Mouse (Mus musculus) forebrain, embryonic 13.5 days (tissue): ENCODE measurements around the gene Bcl9. TPM values are rescaled to one million over a fixed set of nuclear protein-coding genes. Genes with fewer than 3 reads are reported as not detected.

ENCODE experiments used
- ATAC-seq: fragments of 200-750 bp; cut with Nextera tagmentation; 2 replicates; pipeline ENCODE4 v1.8.0; 2017
- H3K27ac ChIP-seq: fragments of 300-500 bp; sonication (generic); 2 replicates; pipeline ENCODE4 v1.5.1; 2015; ENCODE audit warnings: inconsistent platforms, mild to moderate bottlenecking, moderate library complexity
- H3K27me3 ChIP-seq: fragments of 300-500 bp; sonication (generic); 2 replicates; pipeline ENCODE4 v1.6.1; 2015; ENCODE audit warnings: mild to moderate bottlenecking, inconsistent platforms
- H3K36me3 ChIP-seq: fragments of 300-500 bp; sonication (generic); 2 replicates; pipeline ENCODE4 v1.6.1; 2015; ENCODE audit warnings: mild to moderate bottlenecking, inconsistent platforms; ENCODE audit not compliant: poor library complexity, severe bottlenecking
- H3K4me1 ChIP-seq: fragments of 300-500 bp; sonication (generic); 2 replicates; pipeline ENCODE4 v1.6.1; 2015; ENCODE audit warnings: inconsistent platforms
- H3K4me2 ChIP-seq: fragments of 300-500 bp; sonication (generic); 2 replicates; pipeline ENCODE4 v1.6.1; 2015; ENCODE audit warnings: inconsistent platforms, mild to moderate bottlenecking, moderate library complexity
- H3K4me3 ChIP-seq: fragments of 300-500 bp; sonication (generic); 2 replicates; pipeline ENCODE4 v1.5.1; 2015; ENCODE audit warnings: mild to moderate bottlenecking, inconsistent platforms
- H3K9ac ChIP-seq: fragments of 300-500 bp; sonication (generic); 2 replicates; pipeline ENCODE4 v1.6.1; 2015; ENCODE audit warnings: mild to moderate bottlenecking, inconsistent platforms
- H3K9me3 ChIP-seq: fragments of 300-500 bp; sonication (generic); replicated peaks from 2 replicates; pipeline ENCODE4 v1.6.1; 2016; ENCODE audit warnings: inconsistent platforms
- WGBS: fragments of 180-500 bp; shearing (Covaris S2); methylation state at CpG from one replicate; pipeline ENCODE4 v1.1.7; 2015; 5-methylcytosine and 5-hydroxymethylcytosine counted together
- polyA plus RNA-seq: library from polyadenylated mRNA; unstranded; fragments of >200 nt; fragmentation: Nextera tagmentation; extraction: Ambion mirVana; gene quantifications from 2 replicates; pipeline ENCODE4 v1.2.1, GENCODE M21; 2015

Gene Bcl9
- polyA plus RNA-seq, 1 experiment from 2014 or later: 105 TPM

GRCm38 (mm10) chr3:97252896-97253295, 44.8 kb downstream of the Bcl9 start:
- WGBS: 74% methylated on average over 6 of the region's 6 CpGs
- no peak for ATAC-seq
- H3K9me3 ChIP-seq: no peaks in the 10 kb centered on the region

GRCm38 (mm10) chr3:97242629-97243167, 55.0 kb downstream of the Bcl9 start:
- H3K27ac ChIP-seq: no peak overlapping the region
- H3K4me2 ChIP-seq: 0 out of 2 replicates have a peak overlapping the region, but pooled peaks have one; percentile 14
- no peak overlapping the region for H3K4me3 ChIP-seq
- no peak for ATAC-seq
- H3K9me3 ChIP-seq: no peaks in the 10 kb centered on the region
- 25% methylated on average over 10 of the region's 10 CpGs for WGBS
- H3K9ac ChIP-seq: no peak overlapping the region
- peaks cover 25% of the 10 kb centered on the region for H3K4me1 ChIP-seq
- H3K27me3 ChIP-seq: no peaks in the 10 kb centered on the region
- H3K36me3 ChIP-seq: 0 out of 2 replicates have a peak, but pooled peaks cover 2% of the 10 kb centered on the region

More at GRCm38 (mm10) chr3:97252896-97253295, 44.8 kb downstream of the Bcl9 start:
- no peak overlapping the region for H3K4me3 ChIP-seq
- H3K9ac ChIP-seq: no peak overlapping the region
- no peak overlapping the region for H3K4me2 ChIP-seq
- H3K4me1 ChIP-seq: peaks cover 32% of the 10 kb centered on the region
- no peaks in the 10 kb centered on the region for H3K36me3 ChIP-seq
- no peaks in the 10 kb centered on the region for H3K27me3 ChIP-seq
- H3K27ac ChIP-seq: no peak overlapping the region

- ATAC-seq: no peak
These were observed 55.9 kb downstream of the Bcl9 start for GRCm38 (mm10) chr3:97241826-97242225.

GRCm38 (mm10) chr3:97239793-97240192, 57.9 kb downstream of the Bcl9 start:
- Histone ChIP-seq H3K9ac (no peak overlapping the region), H3K4me2 (no peak overlapping the region), H3K4me3 (no peak overlapping the region), H3K36me3 (0 out of 2 replicates have a peak, but pooled peaks cover 2% of the 10 kb centered on the region), H3K27me3 (no peaks in the 10 kb centered on the region), H3K27ac (no peak overlapping the region), H3K4me1 (peaks cover 25% of the 10 kb centered on the region), H3K9me3 (no peaks in the 10 kb centered on the region)
- WGBS: 82% methylated on average over 6 of the region's 6 CpGs
- no peak for ATAC-seq

More at GRCm38 (mm10) chr3:97241826-97242225, 55.9 kb downstream of the Bcl9 start:
- Histone ChIP-seq H3K4me3 (no peak overlapping the region), H3K4me2 (no peak overlapping the region), H3K36me3 (0 out of 2 replicates have a peak, but pooled peaks cover 2% of the 10 kb centered on the region), H3K27me3 (no peaks in the 10 kb centered on the region), H3K9ac (no peak overlapping the region; the same call in 1 of the 2 replicates), H3K27ac (no peak overlapping the region; the same call in 1 of the 2 replicates), H3K4me1 (peaks cover 25% of the 10 kb centered on the region), H3K9me3 (no peaks in the 10 kb centered on the region)
- WGBS: 45% methylated on average over 6 of the region's 6 CpGs

- Histone ChIP-seq H3K4me2 (no peak overlapping the region), H3K9me3 (no peaks in the 10 kb centered on the region), H3K27me3 (no peaks in the 10 kb centered on the region), H3K9ac (no peak overlapping the region), H3K27ac (no peak overlapping the region), H3K36me3 (0 out of 2 replicates have a peak, but pooled peaks cover 2% of the 10 kb centered on the region), H3K4me3 (no peak overlapping the region), H3K4me1 (peaks cover 20% of the 10 kb centered on the region)
- 86% methylated on average over 5 of the region's 5 CpGs for WGBS
- ATAC-seq: no peak
These were observed 58.4 kb downstream of the Bcl9 start for GRCm38 (mm10) chr3:97239316-97239715.

GRCm38 (mm10) chr3:97238521-97238920, 59.2 kb downstream of the Bcl9 start:
- WGBS: 78% methylated on average over 2 of the region's 2 CpGs

GRCm38 (mm10) chr3:97237403-97237802, 60.3 kb downstream of the Bcl9 start:
- Histone ChIP-seq H3K4me2 (no peak overlapping the region), H3K27ac (no peak overlapping the region), H3K36me3 (0 out of 2 replicates have a peak, but pooled peaks cover 2% of the 10 kb centered on the region), H3K4me1 (0 out of 2 replicates have a peak, but pooled peaks cover 6% of the 10 kb centered on the region), H3K4me3 (no peak overlapping the region), H3K9ac (no peak overlapping the region), H3K9me3 (no peaks in the 10 kb centered on the region), H3K27me3 (no peaks in the 10 kb centered on the region)
- 96% methylated on average over 2 of the region's 2 CpGs for WGBS
- ATAC-seq: no peak

More at GRCm38 (mm10) chr3:97238521-97238920, 59.2 kb downstream of the Bcl9 start:
- Histone ChIP-seq H3K9me3 (no peaks in the 10 kb centered on the region), H3K27me3 (no peaks in the 10 kb centered on the region), H3K4me1 (peaks cover 16% of the 10 kb centered on the region), H3K4me2 (no peak overlapping the region), H3K4me3 (no peak overlapping the region), H3K27ac (no peak overlapping the region), H3K9ac (no peak overlapping the region), H3K36me3 (0 out of 2 replicates have a peak, but pooled peaks cover 2% of the 10 kb centered on the region)
- no peak for ATAC-seq

- no peak overlapping the region for H3K27ac ChIP-seq
- no peaks in the 10 kb centered on the region for H3K4me1 ChIP-seq
- H3K4me2 ChIP-seq: no peak overlapping the region
- H3K36me3 ChIP-seq: 0 out of 2 replicates have a peak, but pooled peaks cover 2% of the 10 kb centered on the region
- no peaks in the 10 kb centered on the region for H3K27me3 ChIP-seq
- H3K9me3 ChIP-seq: no peaks in the 10 kb centered on the region
- H3K9ac ChIP-seq: no peak overlapping the region
- no peak for ATAC-seq
- WGBS: 85% methylated on average over 14 of the region's 14 CpGs
- H3K4me3 ChIP-seq: no peak overlapping the region
These were observed 62.9 kb downstream of the Bcl9 start for GRCm38 (mm10) chr3:97234797-97235196.

GRCm38 (mm10) chr3:97232328-97232727, 65.4 kb downstream of the Bcl9 start:
- Histone ChIP-seq H3K36me3 (no peaks in the 10 kb centered on the region), H3K4me1 (peaks cover 12% of the 10 kb centered on the region), H3K9ac (no peak overlapping the region), H3K4me3 (no peak overlapping the region), H3K9me3 (no peaks in the 10 kb centered on the region), H3K27me3 (no peaks in the 10 kb centered on the region), H3K27ac (no peak overlapping the region), H3K4me2 (no peak overlapping the region)
- no peak for ATAC-seq
- 74% methylated on average over 3 of the region's 3 CpGs for WGBS

- H3K36me3 ChIP-seq: no peaks in the 10 kb centered on the region
- no peaks in the 10 kb centered on the region for H3K27me3 ChIP-seq
- no peak overlapping the region for H3K4me3 ChIP-seq
- no peak overlapping the region for H3K27ac ChIP-seq
- 92% methylated on average over 9 of the region's 9 CpGs for WGBS
- H3K4me2 ChIP-seq: no peak overlapping the region
- H3K9ac ChIP-seq: no peak overlapping the region
- H3K4me1 ChIP-seq: peaks cover 12% of the 10 kb centered on the region
- ATAC-seq: no peak
- no peaks in the 10 kb centered on the region for H3K9me3 ChIP-seq
These were observed 65.9 kb downstream of the Bcl9 start for GRCm38 (mm10) chr3:97231857-97232256.

- Histone ChIP-seq H3K27ac (no peak overlapping the region), H3K4me1 (peaks cover 21% of the 10 kb centered on the region), H3K4me2 (no peak overlapping the region), H3K9me3 (no peaks in the 10 kb centered on the region), H3K36me3 (no peaks in the 10 kb centered on the region), H3K4me3 (no peak overlapping the region), H3K9ac (no peak overlapping the region), H3K27me3 (no peaks in the 10 kb centered on the region)
- 96% methylated on average over 5 of the region's 5 CpGs for WGBS
- ATAC-seq: no peak
These were observed 66.9 kb downstream of the Bcl9 start for GRCm38 (mm10) chr3:97230631-97231404.

- Histone ChIP-seq H3K9ac (peak overlapping the region; percentile 70), H3K9me3 (no peaks in the 10 kb centered on the region), H3K4me1 (peaks cover 45% of the 10 kb centered on the region), H3K36me3 (0 out of 2 replicates have a peak, but pooled peaks cover 3% of the 10 kb centered on the region), H3K4me2 (peak overlapping the region; percentile 72), H3K27me3 (no peaks in the 10 kb centered on the region), H3K27ac (peak overlapping the region; percentile 94), H3K4me3 (peak overlapping the region; percentile 76)
- ATAC-seq: no peak
- WGBS: 10% methylated on average over 12 of the region's 12 CpGs
These were observed 69.3 kb downstream of the Bcl9 start for GRCm38 (mm10) chr3:97228457-97228856.
